Mouse (Mus musculus): ENCODE measurements around the gene Sergef. TPM values are rescaled to one million over a fixed set of nuclear protein-coding genes. Genes with fewer than 3 reads are reported as not detected.

The Sergef gene
- polyA plus RNA-seq, 1 experiment from 2014 or later, result 11.4 TPM

GRCm38 (mm10) chr7:46531345-46531744, 108.3 kb downstream of the Sergef start:
- no peak overlapping the region for H3K4me3 ChIP-seq (ENCODE audit: low read length)
- H3K27me3 ChIP-seq (ENCODE audit: control insufficient read depth, insufficient read depth, low read length), result no peaks in the 10 kb centered on the region
- no peaks in the 10 kb centered on the region for H3K9me3 ChIP-seq (replicated peaks; ENCODE audit: control insufficient read depth, low read length)
- no peak overlapping the region for H3K4me2 ChIP-seq (ENCODE audit: low read depth, low read length)
- peaks cover 3% of the 10 kb centered on the region; the same call in 1 of the 2 replicates for H3K4me1 ChIP-seq (ENCODE audit: control insufficient read depth, insufficient read depth, low read length)
- no peaks in the 10 kb centered on the region for H3K36me3 ChIP-seq (ENCODE audit: control insufficient read depth, insufficient read depth)
- no peak for ATAC-seq (replicated peaks; ENCODE audit: extremely low read depth, insufficient read depth, low FRiP score)
- no peak overlapping the region for H3K9ac ChIP-seq (ENCODE audit: low read length)
- H3K27ac ChIP-seq (ENCODE audit: low read length), result no peak overlapping the region
- 83% methylated on average over 5 of the region's 5 CpGs for WGBS

GRCm38 (mm10) chr7:46529930-46530329, 109.7 kb downstream of the Sergef start:
- no peaks in the 10 kb centered on the region for H3K36me3 ChIP-seq (ENCODE audit: control insufficient read depth, insufficient read depth)
- H3K9me3 ChIP-seq (replicated peaks; ENCODE audit: control insufficient read depth, low read length), result no peaks in the 10 kb centered on the region
- no peak overlapping the region for H3K9ac ChIP-seq (ENCODE audit: low read length)
- no peak overlapping the region for H3K4me3 ChIP-seq (ENCODE audit: low read length)
- WGBS, result 53% methylated on average over 8 of the region's 8 CpGs
- ATAC-seq (replicated peaks; ENCODE audit: extremely low read depth, insufficient read depth, low FRiP score), result no peak
- H3K4me2 ChIP-seq (ENCODE audit: low read depth, low read length), result no peak overlapping the region
- H3K4me1 ChIP-seq (ENCODE audit: control insufficient read depth, insufficient read depth, low read length), result no peaks in the 10 kb centered on the region
- H3K27me3 ChIP-seq (ENCODE audit: control insufficient read depth, insufficient read depth, low read length), result no peaks in the 10 kb centered on the region
- H3K27ac ChIP-seq (ENCODE audit: low read length), result no peak overlapping the region

- H3K9ac ChIP-seq (ENCODE audit: low read length), result no peak overlapping the region
- no peaks in the 10 kb centered on the region for H3K9me3 ChIP-seq (replicated peaks; ENCODE audit: control insufficient read depth, low read length)
- H3K27ac ChIP-seq (ENCODE audit: low read length), result no peak overlapping the region
- no peak for ATAC-seq (replicated peaks; ENCODE audit: extremely low read depth, insufficient read depth, low FRiP score)
- H3K27me3 ChIP-seq (ENCODE audit: control insufficient read depth, insufficient read depth, low read length), result no peaks in the 10 kb centered on the region
- no peak overlapping the region for H3K4me2 ChIP-seq (ENCODE audit: low read depth, low read length)
- no peaks in the 10 kb centered on the region for H3K4me1 ChIP-seq (ENCODE audit: control insufficient read depth, insufficient read depth, low read length)
- H3K4me3 ChIP-seq (ENCODE audit: low read length), result no peak overlapping the region
- 79% methylated on average over 5 of the region's 5 CpGs for WGBS
- no peaks in the 10 kb centered on the region for H3K36me3 ChIP-seq (ENCODE audit: control insufficient read depth, insufficient read depth)
Observed at GRCm38 (mm10) chr7:46529259-46529658, 110.3 kb downstream of the Sergef start.

GRCm38 (mm10) chr7:46526665-46527154, 112.9 kb downstream of the Sergef start:
- Histone ChIP-seq H3K9ac (ENCODE audit: low read length) (no peak overlapping the region), H3K9me3 (replicated peaks; ENCODE audit: control insufficient read depth, low read length) (no peaks in the 10 kb centered on the region), H3K4me3 (ENCODE audit: low read length) (no peak overlapping the region), H3K4me1 (ENCODE audit: control insufficient read depth, insufficient read depth, low read length) (no peaks in the 10 kb centered on the region), H3K4me2 (ENCODE audit: low read depth, low read length) (no peak overlapping the region), H3K27ac (ENCODE audit: low read length) (no peak overlapping the region), H3K27me3 (ENCODE audit: control insufficient read depth, insufficient read depth, low read length) (no peaks in the 10 kb centered on the region), H3K36me3 (ENCODE audit: control insufficient read depth, insufficient read depth) (no peaks in the 10 kb centered on the region)
- 33% methylated on average over 6 of the region's 6 CpGs for WGBS
- no peak for ATAC-seq (replicated peaks; ENCODE audit: extremely low read depth, insufficient read depth, low FRiP score)

GRCm38 (mm10) chr7:46523215-46523614, 116.4 kb downstream of the Sergef start:
- Histone ChIP-seq H3K4me3 (ENCODE audit: low read length) (no peak overlapping the region), H3K4me1 (ENCODE audit: control insufficient read depth, insufficient read depth, low read length) (no peaks in the 10 kb centered on the region), H3K27me3 (ENCODE audit: control insufficient read depth, insufficient read depth, low read length) (no peaks in the 10 kb centered on the region), H3K9me3 (replicated peaks; ENCODE audit: control insufficient read depth, low read length) (no peaks in the 10 kb centered on the region), H3K9ac (ENCODE audit: low read length) (no peak overlapping the region), H3K36me3 (ENCODE audit: control insufficient read depth, insufficient read depth) (no peaks in the 10 kb centered on the region), H3K4me2 (ENCODE audit: low read depth, low read length) (no peak overlapping the region), H3K27ac (ENCODE audit: low read length) (no peak overlapping the region)
- ATAC-seq (replicated peaks; ENCODE audit: extremely low read depth, insufficient read depth, low FRiP score), result no peak
- 76% methylated on average over 7 of the region's 7 CpGs for WGBS

GRCm38 (mm10) chr7:46521794-46522193, 117.8 kb downstream of the Sergef start:
- Histone ChIP-seq H3K36me3 (ENCODE audit: control insufficient read depth, insufficient read depth) (no peaks in the 10 kb centered on the region), H3K4me1 (ENCODE audit: control insufficient read depth, insufficient read depth, low read length) (no peaks in the 10 kb centered on the region), H3K27me3 (ENCODE audit: control insufficient read depth, insufficient read depth, low read length) (no peaks in the 10 kb centered on the region), H3K9me3 (replicated peaks; ENCODE audit: control insufficient read depth, low read length) (no peaks in the 10 kb centered on the region), H3K4me2 (ENCODE audit: low read depth, low read length) (no peak overlapping the region), H3K27ac (ENCODE audit: low read length) (no peak overlapping the region), H3K4me3 (ENCODE audit: low read length) (no peak overlapping the region), H3K9ac (ENCODE audit: low read length) (no peak overlapping the region)
- WGBS, result 88% methylated on average over 17 of the region's 17 CpGs
- ATAC-seq (replicated peaks; ENCODE audit: extremely low read depth, insufficient read depth, low FRiP score), result no peak

- H3K36me3 ChIP-seq (ENCODE audit: control insufficient read depth, insufficient read depth), result no peaks in the 10 kb centered on the region
- 73% methylated on average over 11 of the region's 11 CpGs for WGBS
- H3K9me3 ChIP-seq (replicated peaks; ENCODE audit: control insufficient read depth, low read length), result no peaks in the 10 kb centered on the region
- no peak overlapping the region for H3K4me2 ChIP-seq (ENCODE audit: low read depth, low read length)
- no peak overlapping the region for H3K27ac ChIP-seq (ENCODE audit: low read length)
- no peaks in the 10 kb centered on the region for H3K4me1 ChIP-seq (ENCODE audit: control insufficient read depth, insufficient read depth, low read length)
- no peaks in the 10 kb centered on the region for H3K27me3 ChIP-seq (ENCODE audit: control insufficient read depth, insufficient read depth, low read length)
- ATAC-seq (replicated peaks; ENCODE audit: extremely low read depth, insufficient read depth, low FRiP score), result no peak
- no peak overlapping the region for H3K9ac ChIP-seq (ENCODE audit: low read length)
- H3K4me3 ChIP-seq (ENCODE audit: low read length), result no peak overlapping the region
Observed at GRCm38 (mm10) chr7:46519148-46519547, 120.5 kb downstream of the Sergef start.

GRCm38 (mm10) chr7:46517158-46517557, 122.4 kb downstream of the Sergef start:
- no peak for ATAC-seq (replicated peaks; ENCODE audit: extremely low read depth, insufficient read depth, low FRiP score)
- Histone ChIP-seq H3K9me3 (replicated peaks; ENCODE audit: control insufficient read depth, low read length) (no peaks in the 10 kb centered on the region), H3K27me3 (ENCODE audit: control insufficient read depth, insufficient read depth, low read length) (no peaks in the 10 kb centered on the region), H3K4me1 (ENCODE audit: control insufficient read depth, insufficient read depth, low read length) (no peaks in the 10 kb centered on the region), H3K4me3 (ENCODE audit: low read length) (no peak overlapping the region), H3K4me2 (ENCODE audit: low read depth, low read length) (no peak overlapping the region), H3K27ac (ENCODE audit: low read length) (no peak overlapping the region), H3K36me3 (ENCODE audit: control insufficient read depth, insufficient read depth) (no peaks in the 10 kb centered on the region), H3K9ac (ENCODE audit: low read length) (no peak overlapping the region)
- 57% methylated on average over 5 of the region's 5 CpGs for WGBS

GRCm38 (mm10) chr7:46515960-46516359, 123.6 kb downstream of the Sergef start:
- no peaks in the 10 kb centered on the region for H3K9me3 ChIP-seq (replicated peaks; ENCODE audit: control insufficient read depth, low read length)
- WGBS, result 83% methylated on average over 5 of the region's 5 CpGs
- H3K4me3 ChIP-seq (ENCODE audit: low read length), result no peak overlapping the region
- no peak overlapping the region for H3K4me2 ChIP-seq (ENCODE audit: low read depth, low read length)
- no peaks in the 10 kb centered on the region for H3K27me3 ChIP-seq (ENCODE audit: control insufficient read depth, insufficient read depth, low read length)
- no peak overlapping the region for H3K9ac ChIP-seq (ENCODE audit: low read length)
- H3K4me1 ChIP-seq (ENCODE audit: control insufficient read depth, insufficient read depth, low read length), result no peaks in the 10 kb centered on the region
- no peak overlapping the region for H3K27ac ChIP-seq (ENCODE audit: low read length)
- ATAC-seq (replicated peaks; ENCODE audit: extremely low read depth, insufficient read depth, low FRiP score), result no peak
- H3K36me3 ChIP-seq (ENCODE audit: control insufficient read depth, insufficient read depth), result no peaks in the 10 kb centered on the region
